Mouse (Mus musculus): ENCODE measurements around the gene Galntl5. TPM values are rescaled to one million over a fixed set of nuclear protein-coding genes. Genes with fewer than 3 reads are reported as not detected.

Galntl5 gene
- not detected in 2 replicates for polyA plus RNA-seq (2015; fragmentation: Nextera tagmentation; extraction: Ambion mirVana)

DNA sequence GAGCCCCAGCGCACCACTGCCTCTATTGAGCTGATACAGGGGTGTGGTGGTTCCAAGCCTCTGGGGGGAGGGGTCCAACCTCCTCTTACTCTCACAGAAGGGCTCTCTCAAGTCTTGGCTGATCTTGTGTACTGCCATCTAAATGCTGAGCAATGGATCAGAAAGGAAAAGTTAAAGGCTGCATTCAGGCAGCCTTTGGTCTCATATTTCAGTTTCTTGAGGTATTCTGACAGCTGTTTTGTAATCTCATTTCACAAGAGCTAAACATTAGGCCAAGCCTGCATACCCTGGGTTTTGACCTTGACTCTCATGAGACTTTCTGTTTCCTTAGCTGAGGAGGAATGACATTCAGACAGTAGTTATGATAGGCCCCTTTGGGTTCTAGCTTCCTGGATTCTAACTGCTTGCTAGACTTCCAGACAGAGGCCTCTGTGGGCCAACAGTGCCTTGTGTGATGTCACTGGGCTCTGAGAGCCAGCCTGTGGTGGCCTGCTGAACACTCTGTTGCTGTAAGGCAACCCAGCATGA lies at the start of gene Galntl5:
TSS of gene Galntl5 (plus strand) at position 457 of the 528 bp plus-strand sequence.
- 61% methylated on average over 1 of the region's 1 CpGs for WGBS
- H3K4me1 ChIP-seq = no peaks in the 10 kb centered on the region
- H3K36me3 ChIP-seq = no peaks in the 10 kb centered on the region
- no peak for ATAC-seq (ENCODE audit: insufficient read depth, low FRiP score, low read depth)
- H3K4me2 ChIP-seq = no peak within 1 kb of the TSS
- no peak within 1 kb of the TSS for H3K4me3 ChIP-seq (replicated peaks)
- H3K27me3 ChIP-seq (replicated peaks) = no peaks in the 10 kb centered on the region
- H3K9ac ChIP-seq = no peak within 1 kb of the TSS
- H3K9me3 ChIP-seq = no peaks in the 10 kb centered on the region
- no peak within 1 kb of the TSS for H3K27ac ChIP-seq

DNA sequence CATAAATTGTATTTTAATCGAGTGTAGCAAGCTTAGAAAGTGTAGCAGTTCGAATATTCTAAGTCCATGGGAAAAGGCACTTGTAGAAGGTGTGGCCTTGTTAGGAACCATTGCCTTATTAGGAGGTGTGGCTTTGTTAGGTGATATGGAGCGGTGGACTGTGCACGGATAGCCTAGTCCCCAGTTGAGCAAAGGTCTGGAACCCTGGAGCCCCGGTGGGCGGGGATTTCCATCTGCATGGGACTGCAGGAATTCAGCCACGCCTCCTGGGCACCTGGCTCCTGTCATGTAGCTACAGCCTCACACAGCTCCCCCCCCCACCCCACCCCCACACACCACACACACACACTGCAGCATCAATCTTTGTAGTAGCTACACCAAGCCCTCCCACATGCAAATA lies 34.6 kb upstream of the Galntl5 start:
- Histone ChIP-seq H3K27ac (no peak overlapping the region), H3K4me2 (no peak overlapping the region), H3K36me3 (no peaks in the 10 kb centered on the region), H3K4me1 (no peaks in the 10 kb centered on the region), H3K4me3 (replicated peaks) (no peak overlapping the region), H3K9me3 (no peaks in the 10 kb centered on the region), H3K9ac (no peak overlapping the region), H3K27me3 (replicated peaks) (no peaks in the 10 kb centered on the region)
- WGBS = 72% methylated on average over 7 of the region's 7 CpGs
- ATAC-seq (ENCODE audit: insufficient read depth, low FRiP score, low read depth) = no peak

DNA sequence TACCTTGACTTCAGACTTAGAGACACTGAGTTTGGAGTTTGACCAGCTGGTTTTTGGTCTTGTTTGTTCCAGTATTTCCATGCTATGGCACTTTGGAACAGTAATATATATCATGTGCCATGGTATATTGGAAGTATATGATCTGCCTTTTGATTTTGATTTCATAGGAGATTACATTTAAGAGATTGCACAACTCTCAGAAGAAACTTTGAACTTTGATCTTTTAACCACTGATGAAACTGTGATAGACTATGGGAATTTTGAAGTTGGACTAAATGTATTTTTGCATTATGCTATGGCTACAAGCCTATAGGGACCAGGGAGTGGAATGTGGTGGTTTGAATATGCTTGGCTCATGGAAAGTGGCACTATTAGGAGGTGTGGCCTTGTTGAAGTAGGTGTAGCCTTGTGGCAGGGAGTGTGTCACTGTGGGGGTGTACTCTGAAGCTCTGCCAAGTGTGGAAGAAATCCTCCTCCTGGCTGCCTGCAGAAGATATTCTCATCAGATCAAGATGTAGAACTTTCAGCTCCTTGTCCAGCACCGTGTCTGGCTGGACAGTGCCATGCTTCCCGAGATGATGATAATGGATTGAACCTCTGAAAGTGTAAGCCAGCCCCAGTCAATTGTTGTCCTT lies 31.8 kb upstream of the Galntl5 start:
- no peak for ATAC-seq (ENCODE audit: insufficient read depth, low FRiP score, low read depth)

DNA sequence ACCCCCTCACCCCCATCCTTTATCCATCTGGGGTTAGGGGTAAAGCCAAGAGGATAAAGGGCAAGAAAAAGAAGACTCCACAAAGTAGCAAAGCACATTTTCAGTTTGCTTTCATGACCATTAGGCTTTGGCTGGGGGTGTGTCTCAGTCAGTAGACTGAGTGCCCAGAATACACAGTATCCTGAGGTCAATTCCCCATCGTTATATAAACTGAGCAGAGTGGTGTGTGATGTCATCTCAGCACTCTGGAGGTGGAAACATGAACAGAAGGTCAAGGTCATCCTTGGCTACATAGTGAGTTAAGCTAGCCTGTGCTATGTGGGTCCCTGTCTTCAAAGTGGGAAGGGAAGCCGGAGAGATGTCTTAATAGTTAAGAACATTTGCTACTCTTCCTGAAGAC lies 27.8 kb upstream of the Galntl5 start:
- no peak overlapping the region for H3K4me3 ChIP-seq (replicated peaks)
- 71% methylated on average over 2 of the region's 2 CpGs for WGBS
- no peaks in the 10 kb centered on the region for H3K36me3 ChIP-seq
- no peaks in the 10 kb centered on the region for H3K27me3 ChIP-seq (replicated peaks)
- no peak overlapping the region for H3K4me2 ChIP-seq
- no peak for ATAC-seq (ENCODE audit: insufficient read depth, low FRiP score, low read depth)
- no peak overlapping the region for H3K27ac ChIP-seq
- no peaks in the 10 kb centered on the region for H3K4me1 ChIP-seq
- no peaks in the 10 kb centered on the region for H3K9me3 ChIP-seq
- no peak overlapping the region for H3K9ac ChIP-seq

More for the DNA sequence above, 31.8 kb upstream of the Galntl5 start:
- Histone ChIP-seq H3K4me2 (no peak overlapping the region), H3K27me3 (replicated peaks) (no peaks in the 10 kb centered on the region), H3K4me3 (replicated peaks) (no peak overlapping the region), H3K4me1 (no peaks in the 10 kb centered on the region), H3K36me3 (no peaks in the 10 kb centered on the region), H3K27ac (no peak overlapping the region), H3K9ac (no peak overlapping the region), H3K9me3 (no peaks in the 10 kb centered on the region)
- 65% methylated on average over 2 of the region's 2 CpGs for WGBS

DNA sequence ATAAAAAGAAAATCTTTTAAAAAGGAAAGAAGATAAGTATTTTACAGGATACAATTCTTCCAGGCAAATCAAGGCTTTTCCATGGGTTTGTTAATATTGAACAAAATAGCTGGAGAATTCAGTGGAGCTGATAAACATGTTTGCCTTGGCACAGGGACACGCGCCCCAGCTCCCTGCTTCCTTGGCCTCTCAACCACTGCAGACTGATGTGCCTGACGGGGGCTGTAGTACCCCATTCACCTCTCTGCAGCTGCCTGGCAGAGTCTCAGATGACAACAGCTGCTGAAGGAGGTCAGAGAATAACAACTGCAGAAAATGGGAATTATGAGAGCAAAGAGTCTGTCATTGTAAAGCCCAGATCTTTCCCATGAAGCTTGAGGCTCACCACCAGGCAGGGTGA lies 27.3 kb upstream of the Galntl5 start:
- no peak for ATAC-seq (ENCODE audit: insufficient read depth, low FRiP score, low read depth)
- H3K9me3 ChIP-seq = no peaks in the 10 kb centered on the region
- no peaks in the 10 kb centered on the region for H3K27me3 ChIP-seq (replicated peaks)
- no peak overlapping the region for H3K9ac ChIP-seq
- no peak overlapping the region for H3K4me2 ChIP-seq
- H3K27ac ChIP-seq = no peak overlapping the region
- H3K36me3 ChIP-seq = no peaks in the 10 kb centered on the region
- 49% methylated on average over 3 of the region's 3 CpGs for WGBS
- no peaks in the 10 kb centered on the region for H3K4me1 ChIP-seq
- H3K4me3 ChIP-seq (replicated peaks) = no peak overlapping the region

DNA sequence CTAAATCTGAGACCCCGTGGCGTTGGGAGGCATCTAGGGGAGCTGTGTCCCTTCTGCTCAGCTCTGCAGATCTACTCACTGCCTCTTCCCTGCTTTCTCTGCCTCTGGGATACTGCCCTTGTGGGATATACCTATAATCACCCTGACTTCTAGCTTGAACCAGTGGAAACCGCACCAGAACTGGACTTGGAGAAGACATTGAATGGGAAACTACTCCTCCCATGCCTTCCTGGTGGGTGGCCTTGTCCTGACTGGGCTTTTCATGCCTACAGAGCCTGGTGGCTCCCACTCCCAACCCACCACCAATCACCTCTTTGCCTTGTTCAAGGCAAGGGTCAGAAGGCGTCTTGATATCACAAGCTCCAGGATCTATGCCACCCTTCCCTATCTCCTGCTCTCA lies 26.4 kb upstream of the Galntl5 start:
- 83% methylated on average over 4 of the region's 4 CpGs for WGBS
- Histone ChIP-seq H3K36me3 (no peaks in the 10 kb centered on the region), H3K4me2 (no peak overlapping the region), H3K4me1 (no peaks in the 10 kb centered on the region), H3K9ac (no peak overlapping the region), H3K9me3 (no peaks in the 10 kb centered on the region), H3K27me3 (replicated peaks) (no peaks in the 10 kb centered on the region), H3K4me3 (replicated peaks) (no peak overlapping the region), H3K27ac (no peak overlapping the region)
- ATAC-seq (ENCODE audit: insufficient read depth, low FRiP score, low read depth) = no peak

DNA sequence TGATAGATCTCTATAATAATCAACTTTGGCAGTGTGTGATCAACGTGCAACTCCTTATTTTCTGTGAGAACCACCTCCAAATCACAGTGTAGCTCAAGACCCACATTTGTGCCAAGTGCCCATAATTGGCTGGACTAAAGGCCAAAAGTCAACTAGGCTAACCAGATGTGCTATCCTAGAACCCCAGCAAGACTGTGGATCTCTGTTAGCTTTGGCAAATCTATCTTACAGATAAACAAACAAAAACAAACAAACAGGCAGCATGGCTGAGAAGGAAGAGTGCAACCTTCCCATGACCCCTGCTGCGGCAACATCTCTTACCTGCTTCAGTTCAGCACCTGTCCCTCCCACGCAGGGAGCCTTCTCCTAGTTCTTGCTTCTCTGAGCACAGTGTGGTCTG lies 25.9 kb upstream of the Galntl5 start:
- H3K4me1 ChIP-seq = no peaks in the 10 kb centered on the region
- H3K9ac ChIP-seq = no peak overlapping the region
- WGBS = 70% methylated on average over 3 of the region's 3 CpGs
- H3K4me3 ChIP-seq (replicated peaks) = no peak overlapping the region
- H3K36me3 ChIP-seq = no peaks in the 10 kb centered on the region
- H3K27me3 ChIP-seq (replicated peaks) = no peaks in the 10 kb centered on the region
- H3K9me3 ChIP-seq = no peaks in the 10 kb centered on the region
- no peak overlapping the region for H3K4me2 ChIP-seq
- H3K27ac ChIP-seq = no peak overlapping the region
- ATAC-seq (ENCODE audit: insufficient read depth, low FRiP score, low read depth) = no peak

DNA sequence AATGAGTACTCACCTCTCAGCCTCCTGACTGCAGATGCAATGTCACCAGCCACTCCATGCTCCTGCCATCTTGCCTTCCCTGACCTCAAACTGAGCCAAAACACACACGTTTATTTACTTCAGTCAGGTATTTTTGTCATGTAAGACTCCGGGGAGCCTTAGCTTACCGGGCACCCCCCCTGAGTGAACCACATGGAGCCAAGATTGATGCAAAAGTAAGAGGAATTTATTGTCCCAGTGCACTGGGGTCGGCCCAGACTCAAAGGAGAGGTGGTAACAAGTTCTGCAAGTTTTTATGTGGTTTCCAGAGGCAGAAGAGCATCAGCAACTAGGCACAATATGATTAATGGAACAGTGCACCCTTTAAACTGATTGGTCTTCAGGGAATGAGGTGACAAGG lies 24.1 kb upstream of the Galntl5 start:
- H3K4me3 ChIP-seq (replicated peaks) = no peak overlapping the region
- H3K4me2 ChIP-seq = no peak overlapping the region
- ATAC-seq (ENCODE audit: insufficient read depth, low FRiP score, low read depth) = no peak
- no peak overlapping the region for H3K27ac ChIP-seq
- no peaks in the 10 kb centered on the region for H3K9me3 ChIP-seq
- no peaks in the 10 kb centered on the region for H3K36me3 ChIP-seq
- H3K27me3 ChIP-seq (replicated peaks) = no peaks in the 10 kb centered on the region
- WGBS = 36% methylated on average over 4 of the region's 4 CpGs
- H3K9ac ChIP-seq = no peak overlapping the region
- H3K4me1 ChIP-seq = no peaks in the 10 kb centered on the region

DNA sequence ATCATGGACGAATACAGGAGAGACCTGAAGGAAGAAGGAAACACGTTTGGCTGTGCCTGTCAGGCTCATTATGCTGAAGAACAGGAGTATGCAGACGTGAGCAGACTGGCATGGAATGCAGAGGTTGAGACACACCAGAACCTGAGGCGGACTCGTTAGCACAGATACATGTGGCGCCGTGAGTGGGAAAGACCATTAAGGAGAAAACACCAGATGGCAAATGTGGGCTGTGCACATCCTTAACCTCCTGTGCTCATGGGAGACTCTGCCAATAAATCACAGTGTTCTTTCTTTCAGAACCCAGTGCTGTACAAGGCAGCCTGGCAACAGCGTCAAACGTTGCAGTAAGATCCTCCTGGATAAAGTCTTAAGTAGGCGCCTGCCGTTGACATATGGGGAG lies 20.7 kb upstream of the Galntl5 start:
- Histone ChIP-seq H3K27ac (no peak overlapping the region), H3K27me3 (replicated peaks) (no peaks in the 10 kb centered on the region), H3K4me2 (no peak overlapping the region), H3K9ac (no peak overlapping the region), H3K4me1 (no peaks in the 10 kb centered on the region), H3K9me3 (no peaks in the 10 kb centered on the region), H3K36me3 (no peaks in the 10 kb centered on the region), H3K4me3 (replicated peaks) (no peak overlapping the region)
- WGBS = 50% methylated on average over 11 of the region's 11 CpGs
- no peak for ATAC-seq (ENCODE audit: insufficient read depth, low FRiP score, low read depth)

DNA sequence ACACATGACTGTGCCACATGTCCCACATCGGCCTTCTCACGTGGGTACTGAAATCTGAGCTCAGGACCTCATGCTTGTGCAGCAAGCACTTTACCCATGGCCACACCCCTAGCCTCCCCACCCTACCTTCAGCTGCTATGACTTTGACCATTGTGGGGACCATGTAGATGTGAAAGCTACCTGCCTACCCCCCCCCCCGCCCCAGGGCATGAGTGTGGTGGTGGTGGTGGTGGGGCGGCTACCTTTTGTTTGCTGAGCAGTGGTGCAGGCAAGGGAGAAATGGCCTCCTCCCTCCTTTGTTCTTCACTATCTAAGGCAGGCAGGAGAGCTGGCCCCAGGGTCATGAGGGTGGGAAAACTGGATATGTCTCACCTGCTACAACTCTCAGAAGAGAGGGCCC lies 18.3 kb upstream of the Galntl5 start:
- H3K9me3 ChIP-seq = no peaks in the 10 kb centered on the region
- 58% methylated on average over 4 of the region's 4 CpGs for WGBS
- peak; percentile 85 for ATAC-seq (ENCODE audit: insufficient read depth, low FRiP score, low read depth)
- H3K9ac ChIP-seq = no peak overlapping the region
- no peaks in the 10 kb centered on the region for H3K27me3 ChIP-seq (replicated peaks)
- H3K36me3 ChIP-seq = no peaks in the 10 kb centered on the region
- no peak overlapping the region for H3K4me3 ChIP-seq (replicated peaks)
- H3K4me1 ChIP-seq = no peaks in the 10 kb centered on the region
- no peak overlapping the region for H3K27ac ChIP-seq
- H3K4me2 ChIP-seq = no peak overlapping the region

DNA sequence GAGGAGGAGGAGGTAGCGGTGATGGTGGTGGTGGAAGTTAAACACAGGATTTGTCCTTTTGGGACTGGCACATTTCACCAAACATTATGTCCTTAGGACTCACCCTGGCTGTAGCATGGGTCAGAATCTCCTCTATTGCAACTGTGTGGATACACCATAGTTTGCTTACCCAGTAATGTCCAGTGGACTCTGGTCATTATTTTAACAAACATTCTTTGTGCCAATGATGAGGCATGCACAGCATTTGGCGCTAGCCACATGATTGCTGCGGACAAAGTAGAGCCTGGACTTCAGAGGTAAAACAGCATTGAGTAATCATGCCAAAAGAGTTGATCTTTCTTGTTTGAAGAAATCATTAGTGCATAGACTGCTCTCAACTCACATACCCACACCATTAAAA lies 17.3 kb upstream of the Galntl5 start:
- Histone ChIP-seq H3K27me3 (replicated peaks) (no peaks in the 10 kb centered on the region), H3K4me1 (no peaks in the 10 kb centered on the region), H3K4me2 (no peak overlapping the region), H3K9me3 (no peaks in the 10 kb centered on the region), H3K4me3 (replicated peaks) (no peak overlapping the region), H3K9ac (no peak overlapping the region), H3K36me3 (no peaks in the 10 kb centered on the region), H3K27ac (no peak overlapping the region)
- 70% methylated on average over 3 of the region's 3 CpGs for WGBS
- ATAC-seq (ENCODE audit: insufficient read depth, low FRiP score, low read depth) = no peak

DNA sequence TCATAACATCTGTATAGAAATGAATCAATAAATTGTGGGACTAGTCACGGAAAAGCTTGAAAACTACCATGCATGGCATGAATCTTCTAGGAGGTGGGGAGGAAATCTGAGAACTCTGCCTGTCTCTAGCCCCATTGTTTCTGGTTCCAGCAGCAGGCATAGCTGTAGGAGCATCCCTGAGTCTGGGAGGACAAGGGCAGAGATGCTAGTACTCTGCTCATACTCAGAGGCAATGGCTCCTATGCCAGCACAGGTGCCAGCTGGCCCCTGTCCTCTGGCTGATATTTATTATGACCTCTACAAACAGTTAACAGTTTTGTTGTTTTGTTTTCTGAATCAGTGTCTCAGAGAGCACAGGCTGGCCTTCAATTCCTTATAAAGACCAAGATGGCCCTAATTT lies 16.9 kb upstream of the Galntl5 start:
- H3K36me3 ChIP-seq = no peaks in the 10 kb centered on the region
- no peak overlapping the region for H3K4me3 ChIP-seq (replicated peaks)
- ATAC-seq (ENCODE audit: insufficient read depth, low FRiP score, low read depth) = no peak
- WGBS = 69% methylated on average over 1 of the region's 1 CpGs
- no peak overlapping the region for H3K9ac ChIP-seq
- H3K4me2 ChIP-seq = no peak overlapping the region
- no peaks in the 10 kb centered on the region for H3K27me3 ChIP-seq (replicated peaks)
- H3K4me1 ChIP-seq = no peaks in the 10 kb centered on the region
- H3K9me3 ChIP-seq = no peaks in the 10 kb centered on the region
- no peak overlapping the region for H3K27ac ChIP-seq
